Mouse (Mus musculus): Measurements from ENCODE around the gene Gzmc.
"Not testable (repeated sequence)": the region's sequence is repeated elsewhere in the genome, so short reads cannot be mapped to it uniquely, and the experiment has no call there.

The Gzmc gene

GRCm38 (mm10) chr14:56234556-56234955, at the start of gene Gzmc:
Gzmc (minus strand) TSS chr14:56234656.
- in situ Hi-C loops (cut with MboI, MseI), result no loop called here

GRCm38 (mm10) chr14:56283816-56284215, 49.4 kb upstream of the Gzmc start:
- in situ Hi-C loops (cut with MboI, MseI), result no loop called here

DNA sequence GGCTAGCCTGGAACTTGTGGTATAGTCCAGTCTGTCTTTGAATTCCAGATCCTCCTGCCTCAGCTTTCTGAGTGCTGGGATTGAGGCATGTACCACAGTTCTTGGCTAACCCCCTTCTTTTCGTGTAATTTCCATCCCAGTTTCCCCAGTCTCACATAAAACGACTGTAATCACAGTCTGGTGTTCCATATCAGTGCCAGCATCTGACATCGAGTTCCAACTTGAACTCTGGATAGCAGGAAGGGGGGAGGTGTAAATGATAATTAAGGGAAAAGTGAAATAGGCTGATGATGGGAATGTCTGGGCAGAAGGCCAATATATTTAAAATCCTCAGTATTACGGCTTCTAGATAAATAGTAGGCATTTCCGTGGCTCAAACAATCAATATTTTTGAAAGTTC, 46.6 kb upstream of the Gzmc start:
- in situ Hi-C loops (cut with MboI, MseI), result no loop called here

- in situ Hi-C loops (cut with MboI, MseI), result not testable (repeated sequence)
Measured at GRCm38 (mm10) chr14:56278691-56279090, 44.2 kb upstream of the Gzmc start.

DNA sequence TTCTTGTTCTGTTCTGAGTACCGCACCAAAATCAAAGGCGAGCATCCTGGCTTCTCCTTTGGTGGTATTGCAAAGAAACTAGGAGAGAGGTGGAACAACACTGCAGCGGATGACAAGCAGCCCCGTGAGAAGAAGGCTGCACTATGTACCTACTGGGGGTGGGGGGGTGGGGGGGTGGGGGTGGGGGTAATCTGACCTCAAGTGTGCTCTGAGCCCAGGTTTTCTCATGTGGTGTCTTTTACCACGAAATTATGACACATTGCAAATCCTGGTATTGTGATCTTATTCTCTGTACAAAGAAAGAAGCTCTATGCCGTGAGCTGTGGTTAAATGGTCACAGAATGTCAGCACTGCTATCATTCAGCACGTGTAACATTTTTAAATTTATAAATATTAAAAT, 41.6 kb upstream of the Gzmc start:
- in situ Hi-C loops (cut with MboI, MseI), result not testable (repeated sequence)

DNA sequence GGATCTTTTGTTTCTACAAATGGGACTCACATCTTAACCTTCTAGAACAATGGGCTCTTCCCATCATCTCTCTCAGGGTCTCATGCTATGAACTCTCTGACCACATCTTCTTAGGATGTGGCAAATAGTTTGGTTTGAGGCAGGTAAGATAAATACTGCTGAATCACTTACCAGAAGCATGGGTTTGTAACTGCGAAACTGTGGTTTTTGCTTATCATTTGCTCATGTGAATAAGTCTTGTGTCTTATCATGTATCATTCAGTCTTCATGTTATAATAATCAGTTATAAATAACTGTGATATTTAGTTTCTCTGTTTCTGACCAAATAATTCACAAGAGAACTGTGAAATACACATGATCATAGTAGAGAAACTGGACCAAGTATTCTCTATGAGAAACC, 31.7 kb upstream of the Gzmc start:
- in situ Hi-C loops (cut with MboI, MseI), result no loop called here

GRCm38 (mm10) chr14:56262153-56262552, 27.7 kb upstream of the Gzmc start, which contains the start of gene Gzmb:
Gzmb (minus strand) TSS chr14:56262260.
- in situ Hi-C loops (cut with MboI, MseI), result no loop called here

GRCm38 (mm10) chr14:56240409-56240808, 6.0 kb upstream of the Gzmc start:
- in situ Hi-C loops (cut with MboI, MseI), result no loop called here

GRCm38 (mm10) chr14:56211317-56211716, 23.1 kb downstream of the Gzmc start, which contains the start of gene Gzmf:
Gzmf (minus strand) TSS chr14:56211417.
- in situ Hi-C loops (cut with MboI, MseI), result no loop called here

DNA sequence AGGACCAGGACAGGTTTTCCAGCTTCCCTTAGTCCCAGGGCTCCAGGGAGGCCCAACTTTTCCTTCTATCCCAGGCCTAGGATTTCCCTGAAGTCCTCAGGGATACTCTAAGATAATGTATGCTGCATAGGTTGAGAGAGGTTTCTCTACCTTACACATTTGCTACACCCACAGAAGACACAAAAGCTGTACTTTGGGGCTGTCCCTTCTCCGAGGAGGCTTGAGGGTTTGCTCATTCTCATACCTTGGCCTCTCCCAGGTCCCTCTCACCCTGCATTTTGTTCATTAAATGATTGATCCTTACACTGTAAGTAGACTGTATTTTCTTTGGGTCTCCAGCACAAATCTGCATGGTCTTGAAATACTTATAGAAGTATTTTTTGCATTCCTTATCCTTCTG, 28.8 kb downstream of the Gzmc start:
- in situ Hi-C loops (cut with MboI, MseI), result loop anchor here (5.0 kb wide), 2 partner anchors 102 to 152 kb away; no protein-coding TSS in a partner anchor

- in situ Hi-C loops (cut with MboI, MseI), result loop anchor here (5.0 kb wide), 2 partner anchors 102 to 152 kb away; no protein-coding TSS in a partner anchor
Measured at GRCm38 (mm10) chr14:56205021-56205420, 29.4 kb downstream of the Gzmc start.

DNA sequence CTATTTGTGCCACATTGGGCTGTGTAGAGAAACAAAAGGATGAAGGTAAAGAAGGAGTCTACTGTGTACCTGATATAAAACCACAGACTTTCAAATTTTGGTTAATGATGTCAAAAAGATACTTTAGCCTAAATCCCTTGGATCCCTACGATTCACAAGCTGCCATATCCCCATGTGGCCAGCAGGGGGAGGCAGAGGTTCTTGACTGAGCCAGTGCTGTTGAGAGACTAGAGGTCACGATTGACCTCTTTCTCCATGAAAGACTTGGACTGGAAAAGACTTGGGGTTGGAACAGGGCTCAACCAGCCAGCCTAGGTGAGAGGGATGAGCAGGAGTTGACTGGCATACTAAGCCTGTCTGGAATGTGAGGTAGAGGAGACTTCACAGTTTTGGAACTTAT, 30.5 kb downstream of the Gzmc start:
- in situ Hi-C loops (cut with MboI, MseI), result no loop called here

DNA sequence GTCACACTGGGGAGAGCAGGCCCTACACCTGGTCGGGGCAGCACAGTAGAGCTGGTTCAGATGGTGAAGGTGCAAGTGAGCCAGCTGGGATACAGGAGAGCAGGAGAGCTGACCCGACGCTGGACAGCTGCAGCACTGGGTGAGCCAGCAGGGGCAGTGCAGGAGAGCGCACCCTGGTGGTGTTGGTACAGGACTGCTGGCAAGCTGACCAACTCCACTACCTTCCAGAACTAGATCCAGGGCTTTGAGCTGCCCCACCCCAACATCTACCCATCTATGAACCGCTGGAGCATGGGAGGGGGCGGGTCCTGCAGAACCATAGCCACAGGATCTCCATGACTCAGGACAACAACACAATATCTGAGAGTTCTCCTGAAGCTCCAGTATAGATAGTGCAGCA, 47.5 kb downstream of the Gzmc start:
- in situ Hi-C loops (cut with MboI, MseI), result no loop called here

- in situ Hi-C loops (cut with MboI, MseI), result no loop called here
Measured at GRCm38 (mm10) chr14:56186521-56186920, 47.9 kb downstream of the Gzmc start.
